Mouse (Mus musculus) thymus, adult 2 months (tissue): ENCODE results near the gene H2-D1.

Experiments
- CTCF ChIP-seq: fragments of 200-500 bp; IDR thresholded peaks from 2 replicates; pipeline ENCODE4 v1.5.1; 2012; ENCODE audit warnings: mild to moderate bottlenecking, control low read depth, low read length, moderate library complexity, borderline replicate concordance; ENCODE audit not compliant: control insufficient read depth, poor library complexity, insufficient read depth; ENCODE audit errors: extremely low read depth
- POLR2A ChIP-seq: fragments of 200-500 bp; IDR thresholded peaks from 2 replicates; pipeline ENCODE4 v1.6.1; 2012; ENCODE audit warnings: mild to moderate bottlenecking, low read length, control low read depth, moderate library complexity; ENCODE audit not compliant: control insufficient read depth, poor library complexity, insufficient read depth; ENCODE audit errors: extremely low read depth

GRCm38 (mm10) chr17:35272249-35272648, 9.7 kb downstream of the H2-D1 start:
- TF ChIP-seq POLR2A (no peak), CTCF (no peak)
